Mouse (Mus musculus): ENCODE measurements at regions not wholly inside any gene's neighbourhood (a gene's known extent, or its start where the extent isn't known, plus 50 kb on each side); places are given as distances from the start of the nearest gene placed in this dataset.

DNA sequence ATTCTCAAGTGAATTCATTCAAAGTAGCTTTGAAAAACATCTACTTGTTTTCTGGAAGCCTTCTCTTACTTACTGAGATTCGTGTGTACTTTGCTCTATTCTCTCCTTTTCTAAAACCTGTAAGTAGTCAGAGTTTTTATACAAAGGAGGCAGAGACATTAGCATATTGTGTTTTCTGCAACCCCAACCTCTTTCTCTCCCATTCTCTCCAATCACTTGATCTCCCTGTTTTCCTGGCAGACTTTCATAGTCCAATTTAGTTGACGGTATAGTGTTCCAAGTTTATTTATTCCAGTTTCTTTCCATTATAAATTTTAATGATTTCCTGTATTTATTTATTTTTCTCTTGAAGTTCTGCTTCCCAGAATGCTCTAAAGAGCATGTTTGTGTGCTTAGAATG is 393.7 kb upstream of the Impg1 start:
- no peak for TF ChIP-seq POLR2A (IDR thresholded peaks at IDR 0.05; ENCODE audit: insufficient read length, low read depth)
- TF ChIP-seq TCF12 (IDR thresholded peaks at IDR 0.05; ENCODE audit: insufficient read depth, poor library complexity, severe bottlenecking): no peak
- no peak for TF ChIP-seq MYOG (IDR thresholded peaks at IDR 0.05; ENCODE audit: control insufficient read depth in 1 of 3, insufficient read depth in 1 of 3, insufficient read length in 2 of 3, low read depth in 2 of 3)
- TF ChIP-seq MAX (IDR thresholded peaks at IDR 0.05; ENCODE audit: low read depth): no peak
- no peak for TF ChIP-seq CEBPB (IDR thresholded peaks at IDR 0.05; ENCODE audit: insufficient read depth, poor library complexity, severe bottlenecking)
- no peak for TF ChIP-seq POLR2AphosphoS2 (IDR thresholded peaks at IDR 0.05; ENCODE audit: insufficient read length, low read depth)
- no peak for TF ChIP-seq USF1 (IDR thresholded peaks at IDR 0.05; ENCODE audit: low read depth)
